26 mouse cellular contexts compared by ENCODE assay signal in the genomic region with DNA sequence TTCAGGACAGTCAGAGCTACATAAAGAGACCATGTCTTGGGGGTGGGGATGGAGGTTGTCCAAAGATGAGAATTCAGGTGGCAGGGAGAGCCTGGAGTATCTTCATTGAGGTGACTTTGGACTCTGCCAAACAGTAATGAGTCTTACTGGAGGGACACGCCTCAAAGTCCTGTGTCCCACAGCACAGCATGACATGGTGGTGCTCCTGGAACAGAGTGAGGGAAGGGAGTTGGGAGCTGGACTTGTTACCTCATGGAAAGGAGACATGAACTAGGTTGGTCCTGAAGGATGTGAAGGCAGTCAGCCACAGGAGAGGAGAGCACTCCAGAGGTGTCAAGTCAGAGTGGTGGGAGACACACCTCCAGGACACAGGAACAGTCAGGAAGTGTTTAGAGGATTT.
"Had no signal": no experiment of that assay in that cellular context is flagged by ENCODE, and none has a peak within 500 bp of the region (broad histone marks: within the 10 kb centered on the region; RNA-seq: fewer than 3 reads in every experiment).

No protein-coding gene starts in this region.

- ATAC-seq: hindbrain, embryonic 16.5 days; inflammation-experienced regulatory T-cells, adult 6 months; intestine, embryonic 15.5 days; intestine, postnatal 0 days had no signal

- DNase-seq: gastrocnemius, adult 2 months; gastrocnemius, postnatal 10 days; gastrocnemius, postnatal 25 days; heart, adult 2 months; heart, postnatal 10 days; heart, postnatal 4 days; kidney, adult 18-20 months; kidney, adult 8-10 months; kidney, postnatal 10 days; kidney, postnatal 25 days; kidney, postnatal 4 days; layer of hippocampus, postnatal 36 days; left cerebral cortex, postnatal 4 days; lung, adult 18-20 months had no signal

- H3K36me3 ChIP-seq: heart, embryonic 10.5 days; heart, embryonic 12.5 days; hindbrain, embryonic 10.5 days; hindbrain, embryonic 12.5 days; intestine, embryonic 15.5 days; limb, embryonic 13.5 days; limb, embryonic 15.5 days had no signal

- H3K9ac ChIP-seq: heart, embryonic 12.5 days; hindbrain, embryonic 12.5 days; hindbrain, embryonic 14.5 days; intestine, embryonic 15.5 days; limb, embryonic 13.5 days; limb, embryonic 15.5 days had no signal

- H3K27me3 ChIP-seq: heart, embryonic 12.5 days; hindbrain, embryonic 12.5 days; intestine, embryonic 15.5 days; limb, embryonic 13.5 days; limb, embryonic 15.5 days had no signal

- H3K4me3 ChIP-seq: gastrocnemius, adult 2 months; heart, adult 2 months; heart, embryonic 10.5 days; heart, embryonic 12.5 days; hindbrain, embryonic 10.5 days; hindbrain, embryonic 12.5 days; intestine, embryonic 15.5 days; layer of hippocampus, adult 2 months; limb, embryonic 13.5 days; limb, embryonic 15.5 days had no signal

- H3K4me2 ChIP-seq: heart, embryonic 12.5 days; hindbrain, embryonic 12.5 days; hindbrain, embryonic 14.5 days; intestine, embryonic 15.5 days; limb, embryonic 13.5 days; limb, embryonic 15.5 days had no signal

- H3K4me1 ChIP-seq: hindbrain, embryonic 12.5 days; intestine, embryonic 15.5 days; limb, embryonic 13.5 days; limb, embryonic 15.5 days had no signal

- H3K9me3 ChIP-seq: heart, embryonic 10.5 days; heart, embryonic 12.5 days; hindbrain, embryonic 10.5 days; hindbrain, embryonic 12.5 days; intestine, embryonic 15.5 days; limb, embryonic 13.5 days; limb, embryonic 15.5 days had no signal

- H3K27ac ChIP-seq: gastrocnemius, adult 2 months; heart, adult 2 months; heart, embryonic 10.5 days; hindbrain, embryonic 10.5 days; hindbrain, embryonic 12.5 days; hindbrain, embryonic 14.5 days; intestine, embryonic 15.5 days; layer of hippocampus, adult 2 months; limb, embryonic 13.5 days; limb, embryonic 15.5 days had no signal
